Mouse (Mus musculus) limb, embryonic 13.5 days (tissue): Measurements from ENCODE around the gene Lrmda. TPM values are rescaled to one million over a fixed set of nuclear protein-coding genes. Genes with fewer than 3 reads are reported as not detected.

ENCODE experiments used
- ATAC-seq: fragments of 200-750 bp; cut with Nextera tagmentation; 2 replicates; pipeline ENCODE4 v1.8.0; 2017; ENCODE audit warnings: low read depth, moderate number of reproducible peaks, moderate TSS enrichment; ENCODE audit not compliant: low FRiP score
- H3K27ac ChIP-seq: fragments of 300-500 bp; sonication (generic); 2 replicates; pipeline ENCODE4 v1.5.1; 2015; ENCODE audit warnings: inconsistent platforms, mild to moderate bottlenecking, moderate library complexity
- H3K27me3 ChIP-seq: fragments of 300-500 bp; sonication (generic); 2 replicates; pipeline ENCODE4 v1.6.1; 2015; ENCODE audit warnings: mild to moderate bottlenecking, inconsistent platforms
- H3K36me3 ChIP-seq: fragments of 300-500 bp; sonication (generic); 2 replicates; pipeline ENCODE4 v1.6.1; 2015; ENCODE audit warnings: inconsistent platforms, mild to moderate bottlenecking, moderate library complexity
- H3K4me1 ChIP-seq: fragments of 300-500 bp; sonication (generic); 2 replicates; pipeline ENCODE4 v1.6.1; 2015; ENCODE audit warnings: inconsistent platforms
- H3K4me2 ChIP-seq: fragments of 300-500 bp; sonication (generic); replicated peaks from 2 replicates; pipeline ENCODE4 v1.6.1; 2015; ENCODE audit warnings: inconsistent platforms, mild to moderate bottlenecking, moderate library complexity
- H3K4me3 ChIP-seq: fragments of 300-500 bp; sonication (generic); 2 replicates; pipeline ENCODE4 v1.5.1; 2015; ENCODE audit warnings: moderate library complexity, mild to moderate bottlenecking, inconsistent platforms
- H3K9ac ChIP-seq: fragments of 300-500 bp; sonication (generic); 2 replicates; pipeline ENCODE4 v1.6.1; 2015; ENCODE audit warnings: mild to moderate bottlenecking, inconsistent platforms
- H3K9me3 ChIP-seq: fragments of 300-500 bp; sonication (generic); 2 replicates; pipeline ENCODE4 v1.6.1; 2016; ENCODE audit warnings: inconsistent platforms
- WGBS: fragments of 180-500 bp; shearing (Covaris S2); methylation state at CpG from one replicate; pipeline ENCODE4 v1.1.7; 2015; 5-methylcytosine and 5-hydroxymethylcytosine counted together
- polyA plus RNA-seq: library from polyadenylated mRNA; unstranded; fragments of >200 nt; fragmentation: Nextera tagmentation; extraction: Ambion mirVana; gene quantifications from 2 replicates; pipeline ENCODE4 v1.2.1, GENCODE M21; 2015

Gene Lrmda
- polyA plus RNA-seq, 1 experiment from 2014 or later = 0.38 TPM

DNA sequence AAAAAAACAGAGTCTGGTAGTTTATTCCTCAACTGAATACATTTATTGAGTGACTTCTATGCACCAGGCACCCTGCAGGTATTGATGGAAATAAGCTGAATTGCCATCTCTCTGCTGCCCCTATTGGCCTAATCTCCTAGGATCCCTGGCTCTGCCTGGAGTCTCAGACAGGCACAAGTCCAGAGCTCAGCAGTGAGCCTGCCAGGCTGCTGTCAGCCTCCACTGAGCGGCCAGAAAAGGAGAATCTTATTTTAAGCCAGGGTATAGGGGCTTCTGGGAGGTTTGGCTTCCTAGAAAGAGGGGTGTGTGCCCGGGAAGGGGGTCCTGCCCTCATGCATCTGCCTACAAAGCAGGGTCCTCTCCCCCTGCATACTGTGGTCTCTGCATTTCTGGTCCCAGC, 1.4 kb downstream of the Lrmda start:
- no peaks in the 10 kb centered on the region for H3K36me3 ChIP-seq
- H3K9ac ChIP-seq = no peak overlapping the region
- no peak overlapping the region for H3K4me2 ChIP-seq
- no peak for ATAC-seq
- H3K9me3 ChIP-seq = no peaks in the 10 kb centered on the region
- H3K27me3 ChIP-seq = peaks cover 44% of the 10 kb centered on the region
- H3K4me1 ChIP-seq = peaks cover 19% of the 10 kb centered on the region
- H3K4me3 ChIP-seq = no peak overlapping the region
- no peak overlapping the region for H3K27ac ChIP-seq
- WGBS = 25% methylated on average over 2 of the region's 2 CpGs

DNA sequence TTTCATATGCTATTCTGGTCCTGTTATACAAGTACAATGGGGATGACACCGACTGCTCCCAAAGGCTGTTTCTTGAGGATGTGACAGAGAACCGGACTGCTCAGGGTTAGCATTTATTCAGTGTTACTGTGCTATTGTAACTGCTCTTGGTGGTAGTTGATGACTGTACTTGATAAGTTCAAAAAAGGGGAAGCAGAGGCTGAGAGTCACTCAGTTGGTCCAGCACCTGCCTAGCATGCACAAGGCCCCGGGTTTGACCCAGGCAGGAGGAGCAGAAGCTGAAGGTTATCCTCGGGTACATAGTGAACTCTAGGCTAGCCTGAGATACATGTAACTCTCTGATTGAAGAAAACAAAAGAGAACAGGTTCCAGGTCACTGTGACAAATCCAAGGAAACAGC, 4.0 kb downstream of the Lrmda start:
- Histone ChIP-seq H3K4me3 (no peak overlapping the region), H3K9me3 (no peaks in the 10 kb centered on the region), H3K27ac (no peak overlapping the region), H3K9ac (no peak overlapping the region), H3K27me3 (peaks cover 22% of the 10 kb centered on the region), H3K4me2 (no peak overlapping the region), H3K4me1 (peaks cover 19% of the 10 kb centered on the region), H3K36me3 (no peaks in the 10 kb centered on the region)
- WGBS = 88% methylated on average over 4 of the region's 4 CpGs
- ATAC-seq = no peak

DNA sequence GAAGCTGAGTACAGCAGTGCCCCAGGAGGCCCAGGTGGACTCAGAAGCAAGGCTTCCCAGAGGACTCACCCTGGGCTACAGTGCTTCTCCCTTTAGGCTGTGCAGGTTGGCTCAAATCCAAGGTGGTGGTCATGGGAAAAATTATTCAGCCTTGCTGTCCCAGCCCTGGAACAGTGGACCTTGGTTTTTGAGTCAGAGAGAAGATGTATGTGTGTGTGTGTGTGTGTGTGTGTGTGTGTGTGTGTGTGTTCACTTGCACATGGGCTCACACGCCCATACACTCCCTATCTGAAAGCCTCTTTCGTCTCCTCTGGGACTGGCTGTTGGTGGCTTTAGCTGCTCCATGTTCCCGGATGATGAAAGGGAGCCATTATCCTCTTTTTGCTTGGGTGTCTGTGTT, 16.4 kb downstream of the Lrmda start:
- Histone ChIP-seq H3K9ac (no peak overlapping the region), H3K27me3 (peaks cover 40% of the 10 kb centered on the region), H3K36me3 (no peaks in the 10 kb centered on the region), H3K4me3 (no peak overlapping the region), H3K27ac (no peak overlapping the region), H3K4me1 (peaks cover 12% of the 10 kb centered on the region), H3K4me2 (no peak overlapping the region), H3K9me3 (no peaks in the 10 kb centered on the region)
- WGBS = 25% methylated on average over 3 of the region's 3 CpGs
- ATAC-seq = no peak

DNA sequence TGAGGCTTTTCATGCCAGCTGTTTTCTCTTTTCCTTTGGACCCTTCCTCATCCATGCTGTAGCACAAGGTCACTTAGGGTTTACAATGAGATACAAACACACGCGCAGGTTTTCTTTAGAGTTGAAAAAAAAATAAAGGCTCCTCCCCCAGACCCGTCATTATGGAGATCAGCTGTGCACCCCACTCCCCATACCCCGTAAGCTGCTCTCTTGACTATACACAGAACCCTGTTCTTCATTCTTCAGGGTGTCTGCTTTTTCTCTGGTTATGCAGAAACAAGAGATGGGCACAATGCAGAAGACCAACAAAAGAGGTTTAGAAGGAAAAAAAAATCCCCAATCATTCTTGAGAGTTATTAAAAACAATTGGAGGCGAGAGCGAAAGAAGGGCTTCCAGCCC, 16.8 kb downstream of the Lrmda start:
- Histone ChIP-seq H3K4me3 (no peak overlapping the region), H3K4me2 (no peak overlapping the region), H3K9ac (no peak overlapping the region), H3K36me3 (no peaks in the 10 kb centered on the region), H3K9me3 (no peaks in the 10 kb centered on the region), H3K27ac (no peak overlapping the region), H3K27me3 (peaks cover 44% of the 10 kb centered on the region), H3K4me1 (peaks cover 12% of the 10 kb centered on the region)
- no peak for ATAC-seq
- 46% methylated on average over 6 of the region's 6 CpGs for WGBS

DNA sequence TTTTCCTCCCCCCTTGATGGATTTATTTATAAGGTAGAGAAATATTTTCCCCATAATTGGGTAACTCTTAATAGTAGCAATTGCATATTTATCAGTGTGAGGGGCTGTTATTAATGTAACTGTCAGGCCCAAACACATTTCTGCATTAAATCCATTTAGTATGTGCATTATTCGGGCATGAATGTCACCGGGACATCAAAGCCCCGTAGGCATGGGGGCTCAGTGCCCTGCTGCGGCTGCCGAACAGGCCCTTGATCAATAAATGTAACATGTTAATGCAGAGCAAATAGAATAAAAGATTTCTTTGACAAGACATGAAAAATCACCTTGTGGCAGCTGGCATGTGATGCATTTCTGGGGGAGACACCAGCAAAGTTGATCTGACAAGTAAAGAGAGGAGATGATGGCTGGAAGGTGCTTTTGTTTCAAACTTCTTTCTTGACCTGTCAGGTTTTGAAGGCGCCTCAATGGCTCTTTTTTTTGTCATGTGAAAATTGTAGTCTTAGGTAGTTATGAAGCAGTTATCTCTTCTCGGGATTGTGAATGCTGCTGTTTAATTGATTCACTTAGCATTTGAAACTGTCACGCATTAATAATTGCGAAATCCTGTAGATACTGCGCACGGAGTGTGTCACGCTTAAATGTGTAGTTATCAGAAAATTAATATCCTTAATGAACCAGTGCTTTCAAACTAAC, 17.4 kb downstream of the Lrmda start:
- Histone ChIP-seq H3K4me3 (no peak overlapping the region), H3K27ac (no peak overlapping the region), H3K9me3 (no peaks in the 10 kb centered on the region), H3K27me3 (peaks cover 49% of the 10 kb centered on the region), H3K4me2 (no peak overlapping the region), H3K4me1 (peaks cover 12% of the 10 kb centered on the region), H3K9ac (no peak overlapping the region), H3K36me3 (no peaks in the 10 kb centered on the region)
- ATAC-seq = no peak
- 78% methylated on average over 12 of the region's 12 CpGs for WGBS

DNA sequence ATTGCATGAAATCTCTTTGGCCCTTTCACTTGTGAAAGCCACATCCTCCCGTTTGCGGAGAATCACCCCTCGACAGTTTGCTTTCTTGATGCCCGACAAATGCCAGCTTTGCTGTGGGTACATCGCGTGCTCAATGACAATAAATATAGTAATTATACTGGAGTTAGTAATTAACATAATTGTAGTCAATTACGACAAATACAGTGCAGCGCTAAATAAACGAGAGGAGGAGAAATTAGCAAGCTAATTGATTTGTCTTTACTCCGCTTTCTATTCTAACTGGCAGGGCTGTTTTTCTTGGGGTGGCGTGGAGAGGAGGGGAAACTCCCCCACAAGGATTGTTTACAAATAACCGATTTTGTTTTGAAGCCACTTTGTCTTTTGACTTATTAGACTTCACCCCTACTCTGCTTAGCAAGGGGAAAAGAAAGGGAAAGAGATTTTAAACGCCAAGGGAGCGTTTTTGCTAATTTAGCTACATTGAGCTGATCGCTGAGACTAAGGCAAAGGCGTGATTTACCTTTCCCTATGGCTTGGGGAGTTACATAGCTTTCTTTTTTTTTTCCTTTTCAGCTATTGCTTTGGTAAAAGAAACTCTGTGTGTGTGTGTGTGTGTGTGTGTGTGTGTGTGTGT, 18.1 kb downstream of the Lrmda start:
- Histone ChIP-seq H3K27ac (no peak overlapping the region), H3K9me3 (no peaks in the 10 kb centered on the region), H3K9ac (no peak overlapping the region), H3K4me1 (peaks cover 12% of the 10 kb centered on the region), H3K27me3 (peaks cover 49% of the 10 kb centered on the region), H3K4me2 (no peak overlapping the region), H3K36me3 (no peaks in the 10 kb centered on the region), H3K4me3 (no peak overlapping the region)
- 65% methylated on average over 16 of the region's 16 CpGs for WGBS
- ATAC-seq = no peak

DNA sequence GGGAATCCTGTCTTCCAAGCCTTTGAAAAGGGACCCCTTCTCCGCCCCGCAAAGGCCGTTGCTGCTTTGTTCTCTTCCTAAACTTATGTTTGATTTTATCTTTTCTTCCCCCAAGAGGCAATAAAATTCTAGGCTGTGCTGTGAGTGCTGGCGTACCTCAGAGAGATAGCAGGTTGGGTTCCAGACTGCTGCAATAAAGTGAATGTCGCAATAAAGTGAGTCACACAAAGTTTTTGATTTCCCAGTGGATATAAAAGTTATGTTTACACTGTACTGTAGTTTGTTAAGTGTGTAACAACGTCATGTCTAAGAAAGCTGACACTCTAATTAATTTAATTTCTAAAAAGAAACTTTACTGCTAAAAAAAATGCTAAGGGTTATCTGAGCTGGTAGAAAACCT, 22.6 kb downstream of the Lrmda start:
- Histone ChIP-seq H3K4me3 (no peak overlapping the region), H3K4me1 (peaks cover 13% of the 10 kb centered on the region; the same call in 1 of the 2 replicates), H3K9me3 (no peaks in the 10 kb centered on the region), H3K9ac (no peak overlapping the region), H3K4me2 (no peak overlapping the region), H3K27ac (no peak overlapping the region), H3K36me3 (no peaks in the 10 kb centered on the region), H3K27me3 (peaks cover 49% of the 10 kb centered on the region)
- WGBS = 54% methylated on average over 6 of the region's 6 CpGs
- no peak for ATAC-seq

DNA sequence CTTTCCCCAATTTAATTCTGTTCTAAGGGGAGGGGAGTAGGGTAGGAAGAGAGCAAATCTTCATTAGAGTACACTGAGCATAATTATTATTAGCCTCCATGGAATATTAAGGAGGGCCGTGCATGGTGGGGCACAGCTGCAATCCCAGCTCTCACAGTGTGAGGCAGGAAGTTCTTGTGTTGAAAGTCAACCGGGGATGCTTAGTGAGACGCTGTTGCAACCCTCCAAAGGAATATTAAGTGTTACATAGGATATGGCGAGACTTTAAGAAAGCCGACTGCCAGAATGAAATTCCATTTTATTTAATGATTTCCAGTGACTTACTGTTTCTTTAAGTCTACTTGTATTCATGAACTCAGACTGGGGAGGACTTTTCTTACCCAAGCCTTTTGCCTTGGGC, 23.9 kb downstream of the Lrmda start:
- no peak overlapping the region for H3K9ac ChIP-seq
- peaks cover 40% of the 10 kb centered on the region for H3K27me3 ChIP-seq
- H3K9me3 ChIP-seq = no peaks in the 10 kb centered on the region
- ATAC-seq = peak; percentile 48; the same call in 1 of the 2 replicates
- no peak overlapping the region for H3K27ac ChIP-seq
- H3K4me3 ChIP-seq = no peak overlapping the region
- no peaks in the 10 kb centered on the region for H3K36me3 ChIP-seq
- H3K4me2 ChIP-seq = no peak overlapping the region
- peaks cover 25% of the 10 kb centered on the region for H3K4me1 ChIP-seq
- 41% methylated on average over 5 of the region's 5 CpGs for WGBS

DNA sequence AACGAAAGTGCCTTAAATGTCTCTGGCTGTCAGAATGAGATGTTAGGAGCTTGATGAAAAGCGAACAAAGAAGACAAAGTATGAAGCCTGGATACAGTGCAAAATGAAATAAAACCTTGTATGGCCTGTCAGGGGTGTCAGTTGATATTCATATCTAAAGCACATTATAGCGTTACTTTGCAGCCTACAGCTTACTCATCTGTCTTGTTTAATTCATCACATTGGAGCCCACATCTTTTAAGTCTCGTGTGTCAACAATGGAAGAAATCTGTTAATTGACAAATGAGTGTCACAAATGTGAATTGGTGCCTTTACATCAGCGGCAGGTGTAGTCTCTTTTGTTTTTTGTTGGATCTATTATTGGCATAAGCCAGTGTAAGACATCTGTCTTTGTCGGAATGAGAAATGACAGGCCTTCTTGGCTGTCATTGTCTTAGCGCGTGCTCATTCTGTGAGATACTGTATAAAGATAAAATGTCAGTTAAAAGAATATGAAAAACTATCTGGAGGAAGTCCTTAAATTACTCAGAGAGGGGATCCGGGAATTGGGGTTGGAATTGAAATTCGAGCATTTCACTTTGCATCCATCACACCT, 26.8 kb downstream of the Lrmda start:
- Histone ChIP-seq H3K9me3 (no peaks in the 10 kb centered on the region), H3K27me3 (peaks cover 26% of the 10 kb centered on the region), H3K4me1 (peaks cover 32% of the 10 kb centered on the region), H3K4me2 (no peak overlapping the region), H3K4me3 (no peak overlapping the region), H3K36me3 (no peaks in the 10 kb centered on the region), H3K9ac (no peak overlapping the region), H3K27ac (no peak overlapping the region)
- WGBS = 84% methylated on average over 10 of the region's 10 CpGs
- ATAC-seq = no peak

DNA sequence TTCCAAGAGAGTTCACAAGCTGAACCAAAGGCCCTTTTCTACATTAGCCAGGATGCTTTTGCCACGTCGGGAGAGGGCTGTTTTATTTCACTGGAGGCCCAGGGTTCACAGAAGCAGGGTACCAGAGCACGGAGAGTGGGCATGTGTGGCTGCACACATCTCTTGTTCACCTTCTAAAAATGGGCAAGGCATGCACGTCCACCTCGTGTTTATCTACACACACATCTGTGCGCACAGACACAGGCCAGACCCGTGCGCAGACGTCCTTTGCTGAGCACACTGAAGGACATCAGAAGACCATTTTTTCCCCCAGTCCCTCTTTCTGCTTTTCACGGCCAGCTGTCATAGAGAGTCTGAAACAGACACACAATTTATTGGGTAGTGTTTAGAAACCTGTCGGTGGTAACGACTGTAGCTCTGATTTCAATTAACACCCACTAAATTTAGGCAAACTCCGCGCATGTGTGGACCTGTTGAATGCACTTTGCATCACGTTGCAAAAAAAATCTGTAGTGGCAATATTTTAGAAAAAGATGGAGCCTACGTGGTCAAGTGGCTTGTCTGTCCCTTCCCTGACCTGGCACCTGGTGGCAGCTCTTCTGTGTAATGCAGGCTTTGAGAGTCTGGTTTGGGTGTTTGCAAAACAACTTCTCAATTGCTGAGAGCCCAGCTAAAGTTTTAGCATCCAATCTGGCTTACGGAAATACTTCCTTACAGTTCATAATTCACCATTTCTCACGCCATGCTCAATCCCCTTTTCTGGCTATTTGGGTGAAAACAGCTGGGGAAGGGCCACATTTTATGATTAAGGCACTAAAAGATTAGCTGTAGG, 28.8 kb downstream of the Lrmda start:
- 15% methylated on average over 18 of the region's 18 CpGs for WGBS
- no peak for ATAC-seq
- Histone ChIP-seq H3K27ac (peak overlapping the region; percentile 55), H3K9ac (no peak overlapping the region), H3K4me3 (no peak overlapping the region), H3K4me2 (peak overlapping the region; percentile 17; the same call in 1 of the 2 replicates), H3K9me3 (no peaks in the 10 kb centered on the region), H3K27me3 (peaks cover 29% of the 10 kb centered on the region), H3K4me1 (peaks cover 43% of the 10 kb centered on the region), H3K36me3 (no peaks in the 10 kb centered on the region)

DNA sequence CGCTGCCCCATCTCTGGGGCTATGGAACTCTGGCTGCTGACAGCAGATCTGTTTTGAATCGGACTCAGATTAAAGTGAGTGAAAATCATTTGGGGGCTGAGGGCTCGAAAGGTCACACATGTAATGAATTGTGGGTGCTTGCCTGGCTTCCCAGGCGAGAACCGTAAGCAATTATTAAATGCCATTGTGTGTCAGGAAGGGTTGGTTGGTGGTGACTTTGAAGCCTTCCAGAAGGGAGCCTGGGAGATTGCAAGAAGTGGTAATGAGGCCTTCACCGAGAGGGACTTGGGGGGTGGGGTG, 29.3 kb downstream of the Lrmda start:
- no peak overlapping the region for H3K4me3 ChIP-seq
- no peak for ATAC-seq
- WGBS = 14% methylated on average over 6 of the region's 6 CpGs
- H3K9me3 ChIP-seq = no peaks in the 10 kb centered on the region
- H3K27ac ChIP-seq = peak overlapping the region; percentile 33
- H3K27me3 ChIP-seq = peaks cover 29% of the 10 kb centered on the region
- no peak overlapping the region for H3K4me2 ChIP-seq
- H3K36me3 ChIP-seq = no peaks in the 10 kb centered on the region
- H3K4me1 ChIP-seq = peaks cover 37% of the 10 kb centered on the region
- no peak overlapping the region for H3K9ac ChIP-seq

DNA sequence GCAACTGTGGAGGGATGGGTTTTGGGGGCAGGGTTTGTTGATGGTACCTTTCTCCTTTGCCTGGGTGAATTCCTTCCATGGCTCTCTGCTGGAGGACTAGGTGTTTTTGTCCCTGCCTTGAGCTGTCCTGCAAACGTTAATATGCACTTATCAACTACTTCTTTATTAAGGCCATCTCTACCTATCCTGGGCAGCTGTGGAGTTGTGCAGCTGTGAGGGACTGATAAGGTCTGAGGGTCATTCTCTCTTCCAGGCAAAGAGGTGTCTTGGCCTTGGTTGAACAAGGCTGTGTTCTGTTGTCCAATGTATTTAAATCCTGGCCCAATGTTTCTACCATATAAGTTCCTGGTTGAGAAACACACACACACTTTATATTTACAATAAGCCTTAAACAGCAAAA, 29.8 kb downstream of the Lrmda start:
- no peak overlapping the region for H3K9ac ChIP-seq

More for the DNA sequence above, 29.8 kb downstream of the Lrmda start:
- Histone ChIP-seq H3K4me1 (peaks cover 35% of the 10 kb centered on the region), H3K9me3 (no peaks in the 10 kb centered on the region), H3K27me3 (peaks cover 29% of the 10 kb centered on the region), H3K27ac (no peak overlapping the region; the same call in 1 of the 2 replicates), H3K36me3 (no peaks in the 10 kb centered on the region), H3K4me2 (no peak overlapping the region), H3K4me3 (no peak overlapping the region)
- no peak; the same call in 1 of the 2 replicates for ATAC-seq
- 13% methylated on average over 1 of the region's 1 CpGs for WGBS
